Mouse (Mus musculus) ovary, adult 18-20 months (tissue): Measurements from ENCODE around the gene Mrgprg.
A peak's percentile ranks its signal among the peaks of the same experiment; 100 is the strongest.

Source experiments
- DNase-seq: peaks from one replicate; pipeline ENCODE4 v3.0.0; 2022; ENCODE audit warnings: low spot score, mixed read lengths

The Mrgprg gene

DNA sequence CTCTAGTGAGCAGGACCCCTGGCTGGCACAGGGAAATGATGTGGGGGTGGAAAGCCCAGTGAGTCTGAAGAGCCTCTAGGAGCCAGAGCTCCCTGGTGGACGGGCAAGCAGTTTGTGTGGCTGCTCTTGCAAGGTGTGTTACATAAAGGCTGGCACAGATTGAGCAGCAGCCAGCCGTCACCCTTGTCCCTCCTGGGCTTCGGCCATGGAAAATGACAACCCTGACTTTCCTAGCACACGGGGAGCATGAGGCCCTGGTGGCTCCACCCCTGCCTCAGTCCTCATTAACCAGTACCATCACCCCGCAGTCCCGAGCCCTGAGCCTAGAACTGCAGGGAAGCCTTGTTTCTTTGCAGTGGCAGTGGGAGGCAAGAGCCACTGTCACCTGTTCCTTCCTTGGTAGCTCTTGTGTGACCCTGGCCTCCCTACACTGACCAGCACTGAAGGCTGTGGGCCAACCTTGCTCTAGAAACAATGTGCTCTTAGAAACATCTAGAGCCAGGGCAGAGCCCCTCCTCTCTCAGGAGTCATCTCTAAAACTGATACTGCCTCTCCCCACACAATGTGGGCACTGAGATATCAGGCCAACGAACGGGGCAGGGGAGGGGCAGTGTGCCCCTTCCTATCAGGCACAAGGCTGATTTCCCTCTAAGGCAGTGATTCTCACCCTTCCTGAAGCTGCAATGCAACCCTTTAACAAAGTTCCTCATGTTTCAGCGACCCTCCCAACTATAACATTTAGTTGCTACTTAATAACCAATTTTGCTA, 11.3 kb downstream of the Mrgprg start:
- no peak for DNase-seq

DNA sequence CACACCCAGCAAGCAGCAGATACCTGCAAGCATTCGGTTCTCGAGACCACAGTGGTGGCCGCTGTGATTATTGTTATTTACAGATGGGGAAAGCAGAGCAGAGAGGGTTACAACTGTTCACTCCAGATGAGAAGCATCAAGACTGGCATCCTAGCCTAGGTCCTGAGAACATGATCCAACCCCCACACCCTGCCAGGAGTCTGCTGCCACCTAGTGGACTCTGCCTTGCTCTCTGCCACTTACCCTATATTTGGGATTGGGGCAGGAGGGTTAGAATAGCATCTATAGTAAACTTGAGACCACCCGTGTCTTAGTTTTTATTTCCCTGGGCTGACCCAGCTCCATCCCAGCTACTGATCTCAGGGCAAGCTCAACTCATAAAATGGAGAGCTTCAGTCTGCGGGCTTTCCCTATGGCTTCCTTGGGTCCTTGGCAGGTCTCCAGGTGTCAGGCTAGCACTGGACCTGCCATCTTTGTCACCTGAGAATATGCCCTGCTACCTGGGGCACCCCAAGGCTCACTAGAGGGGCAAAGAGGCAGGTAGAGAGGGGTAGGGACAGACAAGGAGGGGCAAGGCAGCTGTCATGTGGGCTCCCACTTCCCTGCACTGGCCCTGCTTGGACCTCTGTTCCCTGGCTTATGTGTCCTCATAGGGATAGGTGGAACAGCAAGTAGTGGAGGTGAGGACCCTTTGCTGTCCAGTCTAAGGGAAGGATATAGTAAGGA, 12.6 kb downstream of the Mrgprg start:
- no peak for DNase-seq

DNA sequence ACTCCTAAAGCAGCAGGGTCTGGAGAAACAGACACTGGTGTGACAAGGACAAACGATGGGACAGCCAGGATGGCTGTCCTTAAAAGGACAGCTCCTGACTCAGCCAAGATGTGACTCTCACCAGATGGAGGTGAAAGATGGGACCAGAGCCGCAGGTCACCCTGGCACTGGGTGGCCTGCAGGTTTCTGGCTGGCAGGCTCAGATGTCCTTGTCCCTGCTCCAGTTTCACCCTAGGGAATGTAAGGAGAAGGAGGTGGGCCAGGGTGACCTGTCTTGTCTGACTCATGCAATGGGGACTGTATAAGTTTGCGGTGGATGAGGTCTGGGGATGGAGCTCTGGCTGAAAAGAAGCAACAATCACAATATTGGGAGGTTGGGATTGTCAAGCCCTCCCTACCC, 14.2 kb downstream of the Mrgprg start:
- no peak for DNase-seq

DNA sequence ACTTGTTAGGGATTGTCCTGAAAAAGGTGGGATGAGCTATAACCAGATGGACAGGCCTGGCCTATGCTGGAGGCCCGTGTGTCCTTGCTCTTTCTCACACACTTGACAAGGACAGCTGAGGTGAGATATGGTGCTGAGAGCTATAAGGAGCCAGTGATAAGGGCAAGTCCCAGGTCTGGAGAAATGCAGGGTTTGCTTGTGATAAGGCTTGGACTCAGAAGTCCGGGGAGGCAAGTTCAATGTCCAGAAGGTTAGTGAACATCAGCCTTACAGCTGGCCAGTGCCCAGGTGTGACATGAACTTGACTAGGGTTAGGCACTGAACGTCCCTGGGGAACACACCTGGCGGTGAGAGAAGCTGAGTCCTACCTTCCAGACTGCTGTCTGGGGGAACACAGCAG, 14.7 kb downstream of the Mrgprg start:
- no peak for DNase-seq

DNA sequence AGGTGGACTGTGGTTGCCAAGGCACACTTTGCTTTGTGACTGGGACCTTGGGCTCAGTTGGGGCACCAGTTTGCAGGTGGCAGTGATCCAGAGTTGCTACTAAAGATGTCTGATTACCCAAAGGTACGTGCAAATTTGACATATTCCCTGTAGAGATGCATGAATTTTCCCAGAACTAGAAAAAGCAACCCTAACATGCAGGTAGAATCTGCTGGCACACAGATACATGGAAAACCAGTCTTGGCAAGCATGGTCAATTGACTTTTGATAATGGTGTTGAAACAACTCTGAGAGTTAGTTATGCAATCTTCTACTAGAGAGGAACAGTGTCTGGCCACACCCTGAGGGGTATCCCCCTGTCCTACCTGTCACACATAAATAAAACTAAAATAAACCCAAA, 15.4 kb downstream of the Mrgprg start:
- DNase-seq: no peak

DNA sequence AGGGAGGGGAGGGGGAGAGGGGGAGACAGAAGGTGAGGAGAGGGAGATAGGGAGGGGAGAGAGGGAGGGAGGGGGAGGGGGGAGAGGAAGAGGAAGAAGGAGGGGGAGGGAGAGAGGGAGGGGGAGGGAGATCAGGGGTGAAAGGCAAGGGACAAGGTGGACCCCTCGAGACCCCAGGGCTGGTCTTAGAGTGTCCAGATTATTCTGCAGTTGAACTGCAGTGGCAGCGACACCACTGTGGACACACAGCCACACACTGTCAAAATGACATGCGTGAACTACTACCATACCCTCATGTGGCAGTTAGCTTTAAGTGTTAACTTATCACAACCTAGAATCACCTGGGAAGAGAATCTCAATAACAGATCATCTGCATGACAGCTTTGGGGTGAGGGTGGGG, 17.7 kb downstream of the Mrgprg start:
- DNase-seq: no peak

DNA sequence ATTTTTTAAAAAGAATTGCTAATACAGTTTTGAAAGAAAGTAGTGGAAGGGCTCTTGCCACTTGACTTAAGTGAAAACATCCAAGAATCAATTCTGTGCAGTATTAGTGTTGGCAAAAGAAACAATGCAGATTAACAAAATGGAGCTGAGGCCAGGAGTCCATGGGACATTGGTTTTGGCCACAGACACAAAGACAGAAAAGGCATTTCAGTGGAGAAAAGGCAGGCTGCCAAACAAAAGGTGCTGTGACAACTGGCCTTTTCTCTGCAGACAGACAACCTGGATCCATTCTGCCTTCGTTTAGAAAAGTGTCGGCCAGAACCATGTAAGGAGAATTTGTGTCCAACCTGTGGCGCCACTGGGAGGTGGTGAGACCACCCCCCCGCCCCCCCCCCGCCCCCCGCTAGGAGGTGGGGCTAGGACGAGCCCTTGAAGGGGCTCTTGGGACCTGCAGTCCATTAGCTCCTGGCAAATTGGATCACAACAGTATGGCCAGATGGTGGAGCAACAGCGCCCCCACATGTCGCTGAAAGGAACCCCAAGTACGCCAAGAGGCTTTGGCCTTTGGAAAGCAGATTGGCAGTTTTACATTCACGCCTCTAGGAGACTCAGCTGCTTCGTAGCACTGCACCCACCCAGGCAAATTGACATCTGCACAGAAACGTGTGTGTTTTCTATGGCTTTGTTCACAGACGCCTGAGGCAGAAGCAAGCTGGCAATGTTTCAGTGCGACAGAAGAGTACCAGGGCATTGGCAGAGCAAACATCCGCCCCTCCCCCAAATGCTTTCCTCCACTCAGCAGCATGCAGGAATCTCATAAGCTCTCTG, 18.5 kb downstream of the Mrgprg start:
- peak; percentile 69 for DNase-seq

DNA sequence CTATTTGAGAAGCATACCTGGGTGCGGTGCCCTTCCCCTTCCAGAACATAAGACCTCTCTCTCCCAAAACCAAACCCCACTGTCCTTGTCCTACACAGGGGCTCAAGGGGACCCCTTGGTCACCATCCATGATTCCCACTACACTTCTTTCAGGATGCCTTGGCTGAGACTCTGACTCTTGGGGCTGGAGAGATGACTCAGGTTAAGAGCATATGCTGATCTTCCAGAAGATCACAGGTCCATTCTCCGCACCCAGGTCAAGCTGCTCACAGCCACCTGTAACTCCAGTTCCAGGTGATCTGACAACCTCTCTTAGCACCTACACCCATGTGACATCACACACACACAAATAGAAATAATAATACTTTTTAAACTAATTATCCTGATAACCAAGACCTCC, 26.1 kb downstream of the Mrgprg start:
- no peak for DNase-seq

DNA sequence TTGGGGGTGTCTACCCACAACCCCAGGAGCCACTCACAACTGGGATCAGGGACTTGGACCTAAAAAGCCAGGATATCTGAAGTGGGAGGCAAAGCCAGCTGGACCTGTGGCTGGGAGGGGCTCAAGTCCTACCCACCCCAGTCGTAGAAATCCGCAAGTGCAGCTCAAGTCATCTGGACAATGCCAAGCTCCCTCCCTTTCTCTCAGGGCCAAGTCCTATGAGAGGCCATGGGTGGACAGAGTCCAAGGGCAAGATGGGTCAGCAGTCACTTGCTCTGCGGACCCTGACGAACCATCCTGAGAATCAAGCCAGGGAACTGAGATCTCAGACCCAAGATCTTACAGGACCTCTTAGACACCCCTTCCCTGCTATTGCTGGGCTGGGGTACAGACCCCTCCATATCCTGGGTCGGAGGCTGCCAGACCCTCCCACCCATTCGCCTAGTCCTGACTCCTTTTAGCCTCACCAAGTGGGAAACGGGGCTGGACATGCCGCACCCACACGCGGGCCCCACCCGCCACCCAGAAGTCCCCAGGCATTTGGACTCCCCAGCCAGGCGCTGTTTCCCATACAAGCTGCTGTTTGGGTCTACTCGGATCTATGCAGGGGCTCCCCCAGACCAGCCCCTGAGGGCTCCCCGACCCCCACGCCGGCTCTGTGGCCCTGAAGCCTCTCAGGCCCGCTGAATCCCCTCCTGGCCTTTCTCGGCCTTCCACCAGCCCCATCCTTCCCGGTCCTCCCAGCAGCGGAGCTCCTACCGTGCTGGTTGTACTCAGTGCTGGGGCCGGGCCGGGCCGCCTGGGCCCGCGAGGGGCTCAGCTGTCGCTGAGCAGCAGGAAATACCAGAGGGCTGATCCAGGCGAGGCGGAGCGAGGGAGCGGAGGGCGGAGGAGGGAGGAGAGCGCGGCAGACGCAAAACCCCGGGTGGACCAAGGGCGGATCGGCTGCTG, 27.0 kb downstream of the Mrgprg start:
- DNase-seq: peak; percentile 80

DNA sequence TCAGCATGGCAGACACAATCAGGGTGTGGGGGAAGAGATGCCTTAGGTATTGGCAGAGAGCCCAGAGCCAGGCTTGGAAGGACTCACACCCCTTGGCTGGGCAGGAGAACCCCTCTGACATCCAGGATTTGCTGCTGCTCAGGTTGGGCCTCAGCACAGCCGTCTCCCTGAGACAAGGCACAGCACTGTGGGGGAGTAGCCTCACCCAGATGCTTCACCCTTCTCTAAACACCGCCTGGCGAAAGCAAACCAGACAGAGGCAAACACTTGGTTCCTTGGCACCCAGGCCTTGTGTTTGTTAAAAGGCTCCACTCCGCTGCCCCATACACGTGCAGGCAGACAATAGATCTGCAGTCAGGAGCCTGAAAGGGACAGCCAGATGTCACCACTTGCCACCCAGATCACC, 28.2 kb downstream of the Mrgprg start:
- DNase-seq: peak; percentile 77

DNA sequence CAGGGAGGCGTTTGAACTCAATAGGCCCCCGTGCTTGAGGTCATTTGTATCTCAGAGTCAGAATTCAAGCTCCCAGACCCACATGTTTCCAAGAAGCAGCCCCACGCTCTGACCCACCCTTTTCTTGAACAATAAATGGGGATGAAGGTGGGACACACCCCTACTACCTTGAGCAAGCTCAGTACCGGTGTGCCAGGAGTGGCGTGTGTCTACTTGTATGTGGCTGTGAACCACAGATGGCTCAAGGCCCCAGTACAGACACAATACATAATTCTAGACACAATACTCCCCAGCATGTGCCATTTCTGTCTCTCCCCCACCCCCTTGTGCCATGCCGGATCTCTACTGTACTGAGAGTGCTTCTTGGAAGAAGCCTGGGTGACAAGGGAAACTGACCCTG, 28.6 kb downstream of the Mrgprg start:
- no peak for DNase-seq

DNA sequence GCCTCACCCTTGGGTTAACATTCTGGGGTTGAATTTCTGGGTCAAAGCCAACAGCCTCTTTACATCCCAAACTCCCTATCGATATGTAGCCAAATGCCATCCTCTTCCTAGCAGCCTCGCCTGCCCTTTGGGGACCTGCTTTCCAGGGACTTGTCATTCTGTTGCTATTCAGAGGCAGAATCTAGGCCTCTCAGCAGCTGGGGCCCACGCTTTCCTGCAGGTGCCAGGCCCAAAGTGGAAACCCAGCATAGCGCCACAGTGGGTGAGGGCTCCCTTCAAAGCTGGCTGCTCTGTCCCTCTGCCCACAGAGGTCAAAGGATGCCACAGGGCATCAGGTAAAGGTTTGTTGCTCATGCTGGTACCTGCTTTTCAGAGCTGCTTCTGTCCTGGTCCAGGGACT, 33.0 kb downstream of the Mrgprg start:
- no peak for DNase-seq

DNA sequence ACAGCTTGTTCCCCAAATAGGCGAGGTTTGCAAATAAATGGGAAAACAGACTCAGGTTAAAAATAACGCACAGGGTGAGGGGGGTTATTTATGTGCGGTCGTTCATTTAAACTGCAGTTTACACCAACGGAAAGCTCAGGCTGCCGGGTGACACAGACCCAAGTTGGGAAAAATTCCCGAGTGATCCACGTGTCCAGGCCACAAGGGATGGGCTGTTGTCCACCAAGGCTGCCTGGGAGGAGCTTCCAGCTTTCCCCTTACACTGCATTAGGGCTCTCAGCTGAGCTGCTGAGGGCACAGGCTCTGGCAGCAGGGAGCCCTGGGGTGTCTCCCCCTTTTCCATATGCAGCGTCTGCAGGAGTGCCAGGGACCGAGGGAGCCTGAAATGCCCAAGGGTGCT, 36.9 kb downstream of the Mrgprg start:
- DNase-seq: peak; percentile 43

DNA sequence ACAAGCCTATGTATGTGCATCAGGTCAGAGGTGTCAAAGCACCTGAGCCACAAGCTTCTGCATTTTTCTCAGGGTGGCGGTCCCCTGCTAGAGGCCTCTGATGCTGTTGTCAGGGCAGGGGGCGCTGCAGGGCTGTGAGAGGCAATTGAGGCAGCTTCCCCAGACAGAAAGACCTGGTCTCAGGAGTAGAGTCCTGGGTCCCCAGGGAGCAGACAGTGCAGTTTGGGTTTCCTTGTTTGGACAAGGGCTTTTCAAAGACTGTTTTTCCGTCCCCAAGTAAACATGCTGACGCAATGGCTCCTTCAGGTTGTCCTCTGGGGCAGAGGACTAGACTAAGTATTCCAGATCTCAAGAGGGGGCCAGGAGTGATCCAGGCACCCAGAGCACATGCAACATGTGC, 40.4 kb downstream of the Mrgprg start:
- DNase-seq: no peak

DNA sequence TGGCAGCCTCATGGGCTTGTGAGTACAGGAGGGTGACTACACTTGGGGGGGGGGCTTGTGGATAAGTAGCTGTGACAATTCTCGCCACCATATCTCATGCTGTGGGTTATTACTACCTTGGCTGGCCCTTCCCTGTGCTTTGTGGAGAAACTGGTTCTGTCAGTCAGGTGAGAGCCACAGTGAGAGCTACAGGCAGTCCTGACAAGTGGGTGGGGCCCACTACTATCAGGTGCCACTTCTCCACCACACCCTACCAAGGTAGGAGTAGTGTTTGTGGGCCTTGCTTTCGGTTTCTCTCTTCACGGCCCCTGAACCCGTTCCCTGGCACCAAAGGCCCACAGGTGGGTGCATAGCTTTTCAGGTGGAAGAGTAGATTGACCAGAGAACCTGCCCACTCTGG, 43.0 kb downstream of the Mrgprg start:
- DNase-seq: no peak

DNA sequence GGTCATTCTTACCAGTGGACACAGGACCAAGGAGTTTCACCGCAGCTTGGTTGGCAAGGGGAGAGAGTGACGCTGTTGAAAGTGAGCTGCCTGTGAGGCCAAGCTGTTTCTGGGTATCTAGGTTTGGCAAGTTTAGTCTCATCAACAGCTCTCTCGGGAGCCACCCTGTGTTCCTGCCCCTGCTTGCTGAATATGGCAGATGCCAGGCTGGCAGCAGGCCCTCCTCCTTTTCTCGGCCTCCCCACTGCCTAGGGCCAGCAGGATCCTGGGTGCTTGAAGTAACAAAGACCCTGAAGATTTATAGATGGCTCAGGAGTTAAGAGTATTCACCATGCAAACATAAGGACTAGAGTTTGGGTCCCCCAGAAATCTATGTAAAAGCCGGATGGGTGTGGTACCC, 44.1 kb downstream of the Mrgprg start:
- no peak for DNase-seq

DNA sequence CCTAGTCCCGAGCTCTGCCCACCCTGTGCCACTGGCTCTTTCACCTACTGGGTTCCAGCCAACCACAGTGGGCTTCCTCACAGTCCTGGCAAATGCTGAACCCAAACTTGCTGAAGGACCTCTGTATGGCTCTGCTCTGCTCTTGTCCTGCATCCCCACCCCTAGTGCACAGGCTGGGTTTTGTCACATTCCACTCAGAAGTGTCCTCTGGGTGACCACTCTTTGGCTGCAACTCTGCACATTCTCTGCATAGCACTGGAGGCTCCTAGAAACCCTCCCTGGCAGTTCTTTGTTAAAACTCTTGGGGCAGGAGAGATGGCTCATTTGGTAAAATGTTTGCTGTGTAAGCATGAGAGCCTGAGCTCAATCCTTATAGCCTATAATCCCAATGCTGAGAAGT, 49.0 kb downstream of the Mrgprg start:
- no peak for DNase-seq
